Mouse (Mus musculus) heart, embryonic 11.5 days (tissue): ENCODE results near the gene Gcnt1. TPM values are rescaled to one million over a fixed set of nuclear protein-coding genes. Genes with fewer than 3 reads are reported as not detected.

Source experiments
- ATAC-seq: fragments of 200-750 bp; cut with Nextera tagmentation; replicated peaks from 2 replicates; pipeline ENCODE4 v1.8.0; 2017; ENCODE audit warnings: moderate library complexity; ENCODE audit not compliant: insufficient number of reproducible peaks, low FRiP score, low TSS enrichment
- H3K27ac ChIP-seq: fragments of 300-500 bp; sonication (generic); 2 replicates; pipeline ENCODE4 v1.5.1; 2014; ENCODE audit warnings: mild to moderate bottlenecking, low read depth, low read length
- H3K27me3 ChIP-seq: fragments of 300-500 bp; sonication (generic); 2 replicates; pipeline ENCODE4 v1.6.1; 2014; ENCODE audit warnings: mild to moderate bottlenecking, low read length, mixed read lengths; ENCODE audit not compliant: control insufficient read depth, insufficient read depth
- H3K36me3 ChIP-seq: fragments of 300-500 bp; sonication (generic); 2 replicates; pipeline ENCODE4 v1.6.1; 2014; ENCODE audit warnings: mild to moderate bottlenecking, low read length, moderate library complexity, mixed read lengths; ENCODE audit not compliant: control insufficient read depth, insufficient read depth
- H3K4me1 ChIP-seq: fragments of 300-500 bp; sonication (generic); 2 replicates; pipeline ENCODE4 v1.6.1; 2014; ENCODE audit warnings: low read length; ENCODE audit not compliant: control insufficient read depth, insufficient read depth
- H3K4me2 ChIP-seq: fragments of 300-500 bp; sonication (generic); 2 replicates; pipeline ENCODE4 v1.6.1; 2014; ENCODE audit warnings: mild to moderate bottlenecking, moderate library complexity
- H3K4me3 ChIP-seq: fragments of 300-500 bp; sonication (generic); 2 replicates; pipeline ENCODE4 v1.5.1; 2014; ENCODE audit warnings: low read depth, low read length
- H3K9ac ChIP-seq: fragments of 300-500 bp; sonication (generic); 2 replicates; pipeline ENCODE4 v1.6.1; 2014; ENCODE audit warnings: mild to moderate bottlenecking, low read depth, low read length, moderate library complexity
- H3K9me3 ChIP-seq: fragments of 300-500 bp; sonication (generic); replicated peaks from 2 replicates; pipeline ENCODE4 v1.6.1; 2016; ENCODE audit warnings: low read length; ENCODE audit not compliant: control insufficient read depth
- WGBS: fragments of 180-500 bp; shearing (Covaris S2); extraction: QIAGEN DNeasy Blood & Tissue Kit; methylation state at CpG from one replicate; pipeline ENCODE4 v1.1.7; 2014; ENCODE audit not compliant: insufficient replicate concordance; 5-methylcytosine and 5-hydroxymethylcytosine counted together
- polyA plus RNA-seq: library from polyadenylated mRNA; unstranded; fragments of >200 nt; fragmentation: Nextera tagmentation; extraction: Ambion mirVana; gene quantifications from 2 replicates; pipeline ENCODE4 v1.2.1, GENCODE M21; 2014

The Gcnt1 gene
- polyA plus RNA-seq, 1 experiment from 2014 or later, result 11.2 TPM

DNA sequence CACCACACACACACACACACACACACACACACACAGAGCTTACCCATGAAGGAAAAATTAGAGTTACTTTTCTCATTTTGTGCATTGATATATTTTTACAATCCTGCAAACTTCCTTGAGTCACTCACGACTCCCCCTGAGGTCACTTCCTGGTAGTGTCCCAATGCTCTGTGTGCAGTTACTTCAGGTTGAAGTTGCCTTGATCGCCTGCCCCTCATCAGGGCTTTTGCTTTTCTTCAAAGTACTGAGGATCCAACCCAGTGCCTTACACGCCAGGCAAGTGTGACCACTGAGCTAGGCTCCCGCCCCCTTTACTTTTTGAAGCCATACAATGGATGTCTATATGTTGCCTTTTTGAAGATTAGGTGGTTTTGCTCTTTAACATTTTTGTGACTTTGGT lies 27.3 kb upstream of the Gcnt1 start:
- Histone ChIP-seq H3K4me2 (no peak overlapping the region), H3K27ac (no peak overlapping the region), H3K4me1 (no peaks in the 10 kb centered on the region), H3K9me3 (no peaks in the 10 kb centered on the region), H3K4me3 (no peak overlapping the region), H3K36me3 (peaks cover 8% of the 10 kb centered on the region), H3K9ac (no peak overlapping the region), H3K27me3 (no peaks in the 10 kb centered on the region)
- no peak for ATAC-seq
- WGBS, result 82% methylated on average over 4 of the region's 4 CpGs

DNA sequence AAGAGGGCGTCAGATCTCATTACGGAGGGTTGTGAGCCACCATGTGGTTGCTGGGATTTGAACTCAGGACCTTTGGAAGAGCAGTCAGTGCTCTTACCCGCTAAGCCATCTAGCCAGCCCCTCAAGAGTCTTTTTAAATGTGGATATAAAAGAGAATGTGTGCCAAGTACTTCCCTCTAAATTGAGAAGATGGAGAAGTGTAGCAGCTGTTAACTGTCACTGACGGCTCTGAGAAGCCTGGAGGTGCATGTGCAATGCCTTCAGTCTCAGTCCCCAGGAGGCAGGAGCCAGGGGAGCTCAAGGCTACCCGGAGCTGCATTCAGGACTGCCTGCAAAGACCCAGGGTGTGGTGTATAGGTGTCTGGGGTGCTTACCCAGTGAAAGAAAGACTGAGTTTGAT lies 25.3 kb upstream of the Gcnt1 start:
- WGBS, result 65% methylated on average over 5 of the region's 5 CpGs

DNA sequence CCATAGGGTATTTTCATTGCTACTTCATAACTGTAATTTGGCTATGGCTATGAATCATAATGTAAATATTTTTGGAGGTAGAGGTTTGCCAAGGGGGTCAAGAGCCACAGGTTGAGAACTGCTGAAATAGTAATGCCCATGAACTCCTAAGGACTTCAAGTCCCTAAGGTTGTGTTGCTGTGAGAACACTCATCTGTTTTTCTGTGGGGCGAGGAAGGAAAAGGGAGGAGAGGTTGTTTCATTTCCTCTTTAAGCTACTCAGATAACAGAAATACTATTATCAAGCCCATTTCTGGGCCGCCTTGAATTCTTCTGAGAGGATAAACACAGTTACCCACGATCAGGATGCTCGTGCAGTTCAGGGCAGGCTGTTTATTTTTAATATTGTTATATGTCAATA lies 24.2 kb upstream of the Gcnt1 start:
- H3K27ac ChIP-seq, result no peak overlapping the region; the same call in 1 of the 2 replicates
- no peak overlapping the region for H3K4me2 ChIP-seq
- WGBS, result 63% methylated on average over 4 of the region's 4 CpGs
- H3K9ac ChIP-seq, result no peak overlapping the region
- H3K4me3 ChIP-seq, result no peak overlapping the region
- ATAC-seq, result no peak
- peaks cover 1% of the 10 kb centered on the region; the same call in 1 of the 2 replicates for H3K27me3 ChIP-seq
- no peaks in the 10 kb centered on the region for H3K9me3 ChIP-seq
- peaks cover 8% of the 10 kb centered on the region for H3K36me3 ChIP-seq
- H3K4me1 ChIP-seq, result peaks cover 3% of the 10 kb centered on the region; the same call in 1 of the 2 replicates

More for the DNA sequence above, 25.3 kb upstream of the Gcnt1 start:
- no peaks in the 10 kb centered on the region for H3K9me3 ChIP-seq
- ATAC-seq, result no peak
- no peaks in the 10 kb centered on the region for H3K27me3 ChIP-seq
- H3K4me1 ChIP-seq, result peaks cover 3% of the 10 kb centered on the region; the same call in 1 of the 2 replicates
- no peak overlapping the region for H3K27ac ChIP-seq
- no peak overlapping the region for H3K9ac ChIP-seq
- H3K4me2 ChIP-seq, result no peak overlapping the region
- H3K36me3 ChIP-seq, result peaks cover 8% of the 10 kb centered on the region
- no peak overlapping the region for H3K4me3 ChIP-seq

DNA sequence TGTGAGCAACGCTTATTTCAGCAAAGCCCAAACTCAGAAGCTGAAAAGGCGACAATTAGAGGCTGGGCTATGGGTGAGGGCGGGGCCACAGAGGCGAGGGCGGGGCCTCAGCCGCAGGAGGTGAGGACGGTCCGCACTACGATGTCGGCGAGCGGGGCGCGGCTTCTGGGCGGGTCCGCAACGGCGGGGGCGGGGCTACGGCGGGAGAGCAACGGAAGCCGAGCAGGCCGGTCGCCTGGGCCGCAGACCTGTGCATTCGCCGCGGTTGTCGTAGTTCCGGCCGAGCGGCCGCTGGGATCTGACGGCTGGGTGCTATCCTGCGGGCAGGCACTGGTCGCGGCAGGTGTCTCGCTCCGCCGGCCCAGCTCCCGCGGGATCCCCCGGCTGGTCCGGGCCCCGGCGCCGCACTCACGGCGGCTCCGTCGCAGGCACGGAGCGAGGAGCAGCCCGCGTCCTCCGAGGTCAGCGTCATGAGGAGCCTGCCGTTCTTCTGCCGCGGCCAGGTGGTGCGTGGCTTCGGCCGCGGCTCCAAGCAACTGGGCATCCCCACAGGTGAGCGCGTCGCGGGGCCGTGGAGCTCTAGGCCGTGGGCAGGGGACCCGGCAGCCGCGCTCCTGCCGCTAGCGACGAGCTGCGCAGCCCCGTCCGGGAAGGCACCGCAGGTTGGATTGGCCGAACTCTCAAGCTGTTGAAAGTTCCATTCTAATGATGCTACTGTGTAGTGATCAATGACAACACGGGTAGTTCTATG lies 21.4 kb upstream of the Gcnt1 start, which contains the start of gene Rfk:
Gene Rfk (plus strand): TSS at position 203 of the 751 bp plus-strand sequence.
- H3K4me3 ChIP-seq, result peak within 1 kb of the TSS; percentile 84
- under 1% methylated on average over 61 of the region's 83 CpGs for WGBS
- no peaks in the 10 kb centered on the region for H3K9me3 ChIP-seq
- peak within 1 kb of the TSS; percentile 86 for H3K9ac ChIP-seq
- no peaks in the 10 kb centered on the region for H3K36me3 ChIP-seq
- H3K27me3 ChIP-seq, result peaks cover 6% of the 10 kb centered on the region; the same call in 1 of the 2 replicates
- ATAC-seq, result peak; percentile 98
- H3K27ac ChIP-seq, result peak within 1 kb of the TSS; percentile 62; the same call in 1 of the 2 replicates
- H3K4me1 ChIP-seq, result peaks cover 3% of the 10 kb centered on the region; the same call in 1 of the 2 replicates
- peak within 1 kb of the TSS; percentile 70 for H3K4me2 ChIP-seq

DNA sequence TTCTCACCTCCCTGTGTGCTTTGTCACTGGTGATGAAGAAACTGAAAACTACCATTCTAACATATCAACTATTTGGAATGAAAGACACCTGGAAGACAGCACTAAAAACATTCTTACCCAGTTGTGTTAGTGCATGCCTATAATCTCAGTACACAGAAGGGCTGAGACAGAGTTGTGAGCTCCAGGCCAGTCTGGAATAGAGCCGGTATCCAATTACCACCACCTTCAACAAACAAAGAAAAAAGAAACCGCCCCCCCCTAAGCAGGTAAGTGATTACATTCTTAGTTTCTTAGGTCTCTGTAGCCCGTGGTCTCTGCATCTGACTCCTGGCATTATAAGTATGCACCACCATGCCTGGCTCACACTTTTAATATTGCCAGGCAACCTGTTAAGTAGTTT lies 20.2 kb upstream of the Gcnt1 start:
- WGBS, result 16% methylated on average over 3 of the region's 3 CpGs
- no peak for ATAC-seq
- Histone ChIP-seq H3K27ac (no peak overlapping the region), H3K4me1 (peaks cover 3% of the 10 kb centered on the region; the same call in 1 of the 2 replicates), H3K4me3 (no peak overlapping the region), H3K9me3 (no peaks in the 10 kb centered on the region), H3K4me2 (peak overlapping the region; percentile 70), H3K27me3 (peaks cover 6% of the 10 kb centered on the region; the same call in 1 of the 2 replicates), H3K9ac (no peak overlapping the region), H3K36me3 (no peaks in the 10 kb centered on the region)

DNA sequence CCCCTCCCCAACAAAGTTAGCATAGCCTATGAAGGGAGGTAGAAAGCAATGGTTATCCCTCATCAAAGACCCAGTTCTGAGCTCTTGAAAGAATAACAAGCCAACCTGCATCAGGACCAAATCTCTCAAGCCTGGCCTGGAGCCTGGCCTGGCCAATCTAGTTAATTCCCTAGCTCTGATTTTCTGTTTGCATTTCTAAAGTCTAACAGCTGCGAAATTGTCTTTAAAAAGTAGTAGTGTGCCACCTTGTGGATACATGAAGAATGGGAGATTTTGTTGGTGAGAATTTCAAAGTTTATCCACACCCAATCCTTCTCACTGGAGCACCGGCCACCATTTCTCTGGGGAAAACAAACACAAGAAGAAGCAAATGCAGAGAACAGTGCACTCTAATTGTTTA lies 15.8 kb upstream of the Gcnt1 start:
- no peak for ATAC-seq
- WGBS, result 20% methylated on average over 2 of the region's 2 CpGs
- H3K4me2 ChIP-seq, result no peak overlapping the region
- H3K36me3 ChIP-seq, result no peaks in the 10 kb centered on the region
- H3K27ac ChIP-seq, result no peak overlapping the region
- H3K9ac ChIP-seq, result no peak overlapping the region
- no peaks in the 10 kb centered on the region for H3K4me1 ChIP-seq
- peaks cover 6% of the 10 kb centered on the region; the same call in 1 of the 2 replicates for H3K27me3 ChIP-seq
- H3K4me3 ChIP-seq, result no peak overlapping the region
- no peaks in the 10 kb centered on the region for H3K9me3 ChIP-seq

DNA sequence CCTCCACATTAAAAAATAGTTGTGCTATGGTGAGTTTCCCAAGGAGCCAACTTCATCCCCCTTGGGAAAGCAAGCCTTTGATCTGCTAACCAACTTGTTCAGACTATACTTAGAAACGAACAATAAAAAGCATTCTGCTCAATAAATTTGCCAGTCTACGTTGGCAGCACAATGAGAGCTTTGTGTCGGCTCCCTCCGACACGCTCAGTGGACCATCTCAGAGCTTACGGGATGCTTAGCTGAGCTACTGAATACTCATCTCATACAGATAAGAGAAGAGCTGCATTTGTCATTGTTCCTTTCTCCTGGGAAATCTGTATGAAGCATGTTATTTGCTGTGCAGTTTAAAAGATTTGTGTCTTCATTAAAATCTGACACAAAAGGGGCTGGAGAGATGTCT lies 13.8 kb upstream of the Gcnt1 start:
- H3K4me1 ChIP-seq, result no peaks in the 10 kb centered on the region
- no peak for ATAC-seq
- H3K9me3 ChIP-seq, result no peaks in the 10 kb centered on the region
- no peak overlapping the region for H3K9ac ChIP-seq
- no peak overlapping the region for H3K4me2 ChIP-seq
- H3K27ac ChIP-seq, result no peak overlapping the region
- peaks cover under 1% of the 10 kb centered on the region; the same call in 1 of the 2 replicates for H3K27me3 ChIP-seq
- no peak overlapping the region for H3K4me3 ChIP-seq
- H3K36me3 ChIP-seq, result no peaks in the 10 kb centered on the region
- 75% methylated on average over 6 of the region's 6 CpGs for WGBS

DNA sequence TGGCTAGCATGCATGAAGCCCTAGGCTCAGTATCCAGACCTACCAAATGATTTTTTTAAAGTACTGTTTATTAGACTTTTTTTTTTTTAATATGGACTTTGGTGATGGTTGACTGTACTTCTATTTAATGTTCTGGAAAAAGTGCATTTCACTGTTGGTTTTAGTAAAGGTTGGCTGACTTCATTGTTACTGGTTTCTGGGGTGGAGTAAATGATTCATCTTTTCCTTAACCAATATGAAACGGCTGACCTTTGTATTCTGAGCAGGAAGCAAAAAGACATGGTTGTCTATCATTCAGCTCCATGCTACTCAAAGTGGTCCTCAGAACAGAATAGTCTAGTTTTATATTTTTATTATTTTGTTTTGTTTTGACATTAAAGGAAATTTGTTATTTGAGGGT lies 12.8 kb upstream of the Gcnt1 start:
- no peak overlapping the region for H3K4me3 ChIP-seq
- H3K27me3 ChIP-seq, result no peaks in the 10 kb centered on the region
- no peak for ATAC-seq
- no peaks in the 10 kb centered on the region for H3K36me3 ChIP-seq
- no peak overlapping the region for H3K27ac ChIP-seq
- WGBS, result 58% methylated on average over 1 of the region's 1 CpGs
- H3K9me3 ChIP-seq, result no peaks in the 10 kb centered on the region
- no peak overlapping the region for H3K9ac ChIP-seq
- H3K4me1 ChIP-seq, result no peaks in the 10 kb centered on the region
- H3K4me2 ChIP-seq, result no peak overlapping the region

DNA sequence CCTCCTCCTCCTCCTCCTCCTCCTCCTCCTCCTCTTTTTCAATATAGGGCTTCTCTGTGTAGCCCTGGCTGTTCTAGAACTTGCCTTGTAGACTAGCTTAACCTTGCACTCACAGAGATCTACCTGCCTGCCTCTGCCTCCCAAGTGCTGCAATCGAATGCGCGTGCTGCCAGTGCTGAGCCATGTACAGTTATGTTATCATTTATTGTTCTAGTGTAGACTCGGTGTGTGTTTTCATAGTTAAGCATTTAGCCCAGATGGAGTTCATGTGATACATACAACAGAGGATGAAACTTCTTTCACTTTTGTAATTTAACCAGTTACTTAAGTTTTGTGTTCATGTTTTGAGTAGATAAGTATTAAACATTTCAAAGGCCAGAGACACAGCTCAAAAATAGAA lies 12.4 kb upstream of the Gcnt1 start:
- WGBS, result 86% methylated on average over 4 of the region's 4 CpGs
- ATAC-seq, result no peak
- Histone ChIP-seq H3K4me2 (no peak overlapping the region), H3K9ac (no peak overlapping the region), H3K27ac (no peak overlapping the region), H3K27me3 (no peaks in the 10 kb centered on the region), H3K4me1 (no peaks in the 10 kb centered on the region), H3K4me3 (no peak overlapping the region), H3K36me3 (no peaks in the 10 kb centered on the region), H3K9me3 (no peaks in the 10 kb centered on the region)
